Mouse (Mus musculus) heart, adult 2 months (tissue): ENCODE results near the gene Zfp950.

ENCODE experiments used
- CTCF ChIP-seq: fragments of 200-600 bp; IDR thresholded peaks from 2 replicates; pipeline ENCODE4 v1.8.1; 2022; ENCODE audit warnings: antibody characterized with exemption, mild to moderate bottlenecking, moderate library complexity
- POLR2A ChIP-seq: fragments of 200-500 bp; IDR thresholded peaks from 2 replicates; pipeline ENCODE4 v1.6.1; 2011; ENCODE audit warnings: mild to moderate bottlenecking, low read depth, low read length, control low read depth; ENCODE audit not compliant: insufficient read depth

- TF ChIP-seq CTCF (no peak), POLR2A (no peak)
Measured at GRCm38 (mm10) chr19:61021502-61021901, 119.1 kb downstream of the Zfp950 start.
